Mouse (Mus musculus): ENCODE results near the gene Mink1. TPM values are rescaled to one million over a fixed set of nuclear protein-coding genes. Genes with fewer than 3 reads are reported as not detected.

The Mink1 gene
- total RNA-seq (2023) = 201 TPM

GRCm38 (mm10) chr11:70562287-70562994 lies at the start of gene Mink1:
Mink1 (plus strand) TSS chr11:70562881.

GRCm38 (mm10) chr11:70514288-70514687 lies 48.4 kb upstream of the Mink1 start, which contains the start of gene Vmo1:
Vmo1 (minus strand) TSS chr11:70514616.

GRCm38 (mm10) chr11:70518923-70519322 lies 43.8 kb upstream of the Mink1 start, which contains the start of gene Gltpd2:
Gltpd2 (plus strand) TSS chr11:70519196.

GRCm38 (mm10) chr11:70525184-70525678 lies 37.5 kb upstream of the Mink1 start, which contains the start of gene Psmb6:
Psmb6 (plus strand) TSS chr11:70525367.

GRCm38 (mm10) chr11:70532839-70533238 lies 29.8 kb upstream of the Mink1 start, which contains the start of gene Gm40193:
Gm40193 (minus strand) TSS chr11:70532939.

GRCm38 (mm10) chr11:70539877-70540587 lies 22.6 kb upstream of the Mink1 start, which contains the start of gene Pld2:
Pld2 (plus strand) TSS chr11:70540064.

GRCm38 (mm10) chr11:70615516-70616093 lies 52.9 kb downstream of the Mink1 start, which contains the start of gene 4930544D05Rik:
4930544D05Rik (plus strand) TSS chr11:70615848.

GRCm38 (mm10) chr11:70619101-70619500 lies 56.4 kb downstream of the Mink1 start, which contains the start of gene Chrne:
Chrne (minus strand) TSS chr11:70619216.

GRCm38 (mm10) chr11:70638714-70639278 lies 76.1 kb downstream of the Mink1 start, which contains the start of gene Gp1ba:
Gp1ba (plus strand) TSS chr11:70639122.

GRCm38 (mm10) chr11:70646691-70647650 lies 84.3 kb downstream of the Mink1 start, which contains the start of the genes Rnf167 and Slc25a11:
Rnf167 (plus strand) TSS chr11:70647235.
Slc25a11 (minus strand) TSS chr11:70647479.

GRCm38 (mm10) chr11:70654198-70654922 lies 91.7 kb downstream of the Mink1 start, which contains the start of gene Pfn1:
Pfn1 (minus strand) TSS chr11:70654644.

GRCm38 (mm10) chr11:70656964-70657363 lies 94.3 kb downstream of the Mink1 start, which contains the start of gene Eno3:
Eno3 (plus strand) TSS chr11:70657202.

Other genes starting within 250 kb of the Mink1 start
- gene Alox12e, start 240.3 kb upstream of the Mink1 start, total RNA-seq (2023) = not detected
- 0.68 TPM for gene Alox15, start 210.8 kb upstream of the Mink1 start, total RNA-seq (2023)
- 27.0 TPM for gene Pelp1, start 152.8 kb upstream of the Mink1 start, total RNA-seq (2023)
- 347 TPM for gene Arrb2, start 130.2 kb upstream of the Mink1 start, total RNA-seq (2023)
- gene Med11, start 111.0 kb upstream of the Mink1 start, total RNA-seq (2023) = 39.9 TPM
- 1.1 TPM for gene Zmynd15, start 103.4 kb upstream of the Mink1 start, total RNA-seq (2023)
- 2.3 TPM for gene Cxcl16, start 102.9 kb upstream of the Mink1 start, total RNA-seq (2023)
- 1.5 TPM for gene Tm4sf5, start 57.6 kb upstream of the Mink1 start, total RNA-seq (2023)
- gene Vmo1, start 48.3 kb upstream of the Mink1 start, total RNA-seq (2023) = not detected
- gene Gltpd2, start 43.7 kb upstream of the Mink1 start, total RNA-seq (2023) = not detected
- gene Psmb6, start 37.5 kb upstream of the Mink1 start, total RNA-seq (2023) = 129 TPM
- gene Gm40193, start 29.9 kb upstream of the Mink1 start, total RNA-seq (2023) = not detected
- 7.3 TPM for gene Pld2, start 22.8 kb upstream of the Mink1 start, total RNA-seq (2023)
- gene 4930544D05Rik, start 53.0 kb downstream of the Mink1 start, total RNA-seq (2023) = 1.0 TPM
- gene Chrne, start 56.3 kb downstream of the Mink1 start, total RNA-seq (2023) = 3.2 TPM
- gene Gp1ba, start 76.2 kb downstream of the Mink1 start, total RNA-seq (2023) = not detected
- 233 TPM for gene Rnf167, start 84.4 kb downstream of the Mink1 start, total RNA-seq (2023)
- 53.6 TPM for gene Slc25a11, start 84.6 kb downstream of the Mink1 start, total RNA-seq (2023)
- gene Pfn1, start 91.8 kb downstream of the Mink1 start, total RNA-seq (2023) = 1,552 TPM
- 29.3 TPM for gene Eno3, start 94.3 kb downstream of the Mink1 start, total RNA-seq (2023)
- gene Spag7, start 106.5 kb downstream of the Mink1 start, total RNA-seq (2023) = 23.4 TPM
- 37.9 TPM for gene Camta2, start 125.2 kb downstream of the Mink1 start, total RNA-seq (2023)
- 0.62 TPM for gene Inca1, start 137.3 kb downstream of the Mink1 start, total RNA-seq (2023)
- 26.1 TPM for gene Kif1c, start 137.7 kb downstream of the Mink1 start, total RNA-seq (2023)
- gene Zfp3, start 201.3 kb downstream of the Mink1 start, total RNA-seq (2023) = 2.7 TPM
- gene Scimp, start 249.7 kb downstream of the Mink1 start, total RNA-seq (2023) = 1.5 TPM

All from CD4-positive naive resting alpha-beta T cell, adult 57 days (primary cell).